Mouse (Mus musculus) hindbrain, embryonic 15.5 days (tissue): ENCODE measurements around the gene Cntrl. TPM values are rescaled to one million over a fixed set of nuclear protein-coding genes. Genes with fewer than 3 reads are reported as not detected.

Experiments
- ATAC-seq: fragments of 200-750 bp; cut with Nextera tagmentation; 2 replicates; pipeline ENCODE4 v1.8.0; 2017; ENCODE audit warnings: low read depth, moderate number of reproducible peaks, moderate TSS enrichment; ENCODE audit not compliant: low FRiP score
- H3K27ac ChIP-seq: fragments of 300-500 bp; sonication (generic); replicated peaks from 2 replicates; pipeline ENCODE4 v1.5.1; 2015; ENCODE audit warnings: mild to moderate bottlenecking, inconsistent platforms
- H3K27me3 ChIP-seq: fragments of 300-500 bp; sonication (generic); 2 replicates; pipeline ENCODE4 v1.6.1; 2015; ENCODE audit warnings: control low read depth, inconsistent platforms
- H3K36me3 ChIP-seq: fragments of 300-500 bp; sonication (generic); 2 replicates; pipeline ENCODE4 v1.6.1; 2015; ENCODE audit warnings: control low read depth, inconsistent platforms
- H3K4me1 ChIP-seq: fragments of 300-500 bp; sonication (generic); replicated peaks from 2 replicates; pipeline ENCODE4 v1.6.1; 2015; ENCODE audit warnings: control low read depth, inconsistent platforms
- H3K4me2 ChIP-seq: fragments of 300-500 bp; sonication (generic); 2 replicates; pipeline ENCODE4 v1.6.1; 2015; ENCODE audit warnings: moderate library complexity, mild to moderate bottlenecking, inconsistent platforms
- H3K4me3 ChIP-seq: fragments of 300-500 bp; sonication (generic); 2 replicates; pipeline ENCODE4 v1.5.1; 2015; ENCODE audit warnings: mild to moderate bottlenecking, inconsistent platforms
- H3K9ac ChIP-seq: fragments of 300-500 bp; sonication (generic); 2 replicates; pipeline ENCODE4 v1.6.1; 2015; ENCODE audit warnings: inconsistent platforms
- H3K9me3 ChIP-seq: fragments of 300-500 bp; sonication (generic); 2 replicates; pipeline ENCODE4 v1.6.1; 2016; ENCODE audit warnings: control low read depth, inconsistent platforms
- WGBS: fragments of 180-500 bp; shearing (Covaris S2); methylation state at CpG from one replicate; pipeline ENCODE4 v1.1.7; 2015; 5-methylcytosine and 5-hydroxymethylcytosine counted together
- polyA plus RNA-seq: library from polyadenylated mRNA; unstranded; fragments of >200 nt; fragmentation: Nextera tagmentation; extraction: Ambion mirVana; gene quantifications from 2 replicates; pipeline ENCODE4 v1.2.1, GENCODE M21; 2015

The Cntrl gene
- 9.3 and 12.1 TPM in 2 replicates for polyA plus RNA-seq

DNA sequence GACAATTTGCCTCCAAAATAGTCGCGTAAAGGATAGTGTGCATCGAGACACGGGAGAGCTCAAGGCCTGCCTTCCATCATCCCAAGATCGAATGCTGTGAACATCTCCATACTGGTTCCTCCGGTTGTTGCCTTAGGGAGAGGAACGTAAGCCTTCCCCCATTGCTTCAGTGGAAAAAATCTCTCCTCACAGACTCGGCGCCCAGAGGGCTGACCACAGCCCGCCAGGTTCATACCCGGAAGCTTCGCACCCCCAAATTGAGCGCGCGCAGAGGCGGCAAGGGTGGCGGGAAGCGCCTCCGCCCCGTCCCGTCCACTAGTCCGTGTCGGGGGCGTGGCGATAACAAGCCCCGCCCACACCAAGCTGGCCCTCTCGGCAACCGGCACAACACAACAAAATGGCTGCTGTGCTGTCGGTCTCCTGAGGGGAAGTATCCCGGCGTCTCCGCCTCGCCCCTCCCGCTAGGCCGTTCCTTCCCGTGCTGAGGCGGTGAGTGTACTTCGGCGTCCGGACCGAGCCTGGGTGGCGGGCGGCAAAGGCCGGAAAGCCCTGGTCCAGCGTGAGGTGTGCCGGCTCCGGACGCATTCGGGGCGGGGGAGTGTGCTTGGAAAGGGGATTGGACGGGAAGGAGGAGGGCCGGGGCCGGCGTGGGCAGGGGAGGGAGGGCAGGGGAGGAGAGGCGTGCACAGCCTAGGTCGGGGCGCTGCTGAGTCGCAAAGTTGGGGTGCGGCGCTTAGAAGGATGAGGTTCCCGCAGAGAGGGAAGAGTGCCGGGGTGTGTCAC, at the start of gene Cntrl:
Gene Cntrl, plus strand, starts transcription at position 352 of the 783 bp plus-strand sequence.
- H3K4me3 ChIP-seq, result peak within 1 kb of the TSS; percentile 75
- no peaks in the 10 kb centered on the region for H3K27me3 ChIP-seq
- ATAC-seq, result peak; percentile 97
- H3K27ac ChIP-seq, result peak within 1 kb of the TSS; percentile 87
- H3K9ac ChIP-seq, result peak within 1 kb of the TSS; percentile 73
- no peaks in the 10 kb centered on the region for H3K9me3 ChIP-seq
- peaks cover 2% of the 10 kb centered on the region; the same call in 1 of the 2 replicates for H3K4me1 ChIP-seq
- peak within 1 kb of the TSS; percentile 69 for H3K4me2 ChIP-seq
- under 1% methylated on average over 62 of the region's 62 CpGs for WGBS
- H3K36me3 ChIP-seq, result no peaks in the 10 kb centered on the region

DNA sequence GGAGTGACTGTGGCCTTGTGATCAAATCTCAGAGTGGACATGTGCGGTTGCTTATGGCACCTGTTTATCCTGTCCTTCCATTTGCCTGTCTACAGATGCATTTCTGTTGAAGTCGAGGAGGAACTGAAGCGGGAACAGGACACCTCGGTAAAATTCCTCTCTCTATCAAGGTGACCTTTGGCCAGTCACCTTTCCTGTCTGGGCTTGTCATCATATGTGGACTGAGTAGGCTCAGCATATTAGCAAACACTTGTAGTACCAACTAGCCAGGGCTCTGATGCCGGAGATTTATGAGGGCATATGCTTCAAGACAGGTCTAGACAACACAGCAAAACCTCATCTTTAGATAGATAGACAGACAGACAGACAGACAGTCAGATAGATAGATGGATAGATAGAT, 49.0 kb upstream of the Cntrl start:
- Histone ChIP-seq H3K4me2 (no peak overlapping the region), H3K27me3 (no peaks in the 10 kb centered on the region), H3K27ac (no peak overlapping the region), H3K36me3 (no peaks in the 10 kb centered on the region), H3K9ac (no peak overlapping the region), H3K4me1 (no peaks in the 10 kb centered on the region), H3K4me3 (no peak overlapping the region), H3K9me3 (no peaks in the 10 kb centered on the region)
- WGBS, result 95% methylated on average over 5 of the region's 5 CpGs
- no peak for ATAC-seq

DNA sequence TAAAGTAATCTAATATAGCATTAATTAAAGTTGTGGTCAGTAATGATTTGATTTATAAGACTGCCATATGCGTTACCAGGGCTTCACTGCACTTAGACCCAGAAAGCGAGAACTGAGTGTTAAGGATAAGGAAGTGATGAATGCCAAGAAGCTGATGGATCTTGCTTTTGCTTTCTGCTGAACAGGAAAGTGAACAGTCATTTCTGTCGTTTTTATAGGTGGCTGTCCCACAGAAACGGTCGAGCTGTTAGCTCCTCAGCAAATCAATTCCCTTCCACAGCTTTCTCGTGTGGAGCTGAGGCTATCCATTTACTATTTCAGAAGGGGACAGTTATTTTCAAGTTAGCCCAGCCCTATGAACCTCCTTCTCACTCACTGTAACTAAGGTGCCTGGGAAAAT, 48.4 kb upstream of the Cntrl start:
- Histone ChIP-seq H3K4me3 (no peak overlapping the region), H3K4me2 (no peak overlapping the region), H3K36me3 (no peaks in the 10 kb centered on the region), H3K9ac (no peak overlapping the region), H3K27ac (no peak overlapping the region), H3K9me3 (no peaks in the 10 kb centered on the region), H3K4me1 (no peaks in the 10 kb centered on the region), H3K27me3 (no peaks in the 10 kb centered on the region)
- 77% methylated on average over 6 of the region's 6 CpGs for WGBS
- no peak for ATAC-seq

DNA sequence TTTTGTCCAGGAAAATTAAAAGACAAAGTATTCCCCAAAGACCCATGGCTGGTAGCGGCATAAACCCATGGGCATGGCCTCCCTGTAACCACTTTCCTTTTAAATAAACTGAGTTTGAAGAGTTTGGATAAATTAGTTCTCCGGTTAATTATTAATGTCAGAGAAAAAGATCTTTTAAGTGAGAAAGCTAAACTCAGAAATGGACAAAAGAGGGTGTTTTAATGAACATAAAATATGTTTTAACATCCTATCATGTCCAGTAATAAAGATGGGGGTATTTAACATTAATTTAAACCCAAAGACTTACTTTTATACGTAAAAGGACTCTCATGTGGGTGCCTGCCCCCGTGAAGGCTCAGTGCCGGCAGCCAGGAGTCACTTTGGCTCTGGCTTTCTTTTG, 48.0 kb upstream of the Cntrl start, which contains the start of gene Hc:
Gene Hc, minus strand, starts transcription at position 101 of the 400 bp plus-strand sequence.
- Histone ChIP-seq H3K4me3 (no peak within 1 kb of the TSS), H3K27ac (no peak within 1 kb of the TSS), H3K4me2 (no peak within 1 kb of the TSS), H3K36me3 (no peaks in the 10 kb centered on the region), H3K4me1 (no peaks in the 10 kb centered on the region), H3K9ac (no peak within 1 kb of the TSS), H3K27me3 (no peaks in the 10 kb centered on the region), H3K9me3 (no peaks in the 10 kb centered on the region)
- WGBS, result 89% methylated on average over 5 of the region's 5 CpGs
- no peak for ATAC-seq

DNA sequence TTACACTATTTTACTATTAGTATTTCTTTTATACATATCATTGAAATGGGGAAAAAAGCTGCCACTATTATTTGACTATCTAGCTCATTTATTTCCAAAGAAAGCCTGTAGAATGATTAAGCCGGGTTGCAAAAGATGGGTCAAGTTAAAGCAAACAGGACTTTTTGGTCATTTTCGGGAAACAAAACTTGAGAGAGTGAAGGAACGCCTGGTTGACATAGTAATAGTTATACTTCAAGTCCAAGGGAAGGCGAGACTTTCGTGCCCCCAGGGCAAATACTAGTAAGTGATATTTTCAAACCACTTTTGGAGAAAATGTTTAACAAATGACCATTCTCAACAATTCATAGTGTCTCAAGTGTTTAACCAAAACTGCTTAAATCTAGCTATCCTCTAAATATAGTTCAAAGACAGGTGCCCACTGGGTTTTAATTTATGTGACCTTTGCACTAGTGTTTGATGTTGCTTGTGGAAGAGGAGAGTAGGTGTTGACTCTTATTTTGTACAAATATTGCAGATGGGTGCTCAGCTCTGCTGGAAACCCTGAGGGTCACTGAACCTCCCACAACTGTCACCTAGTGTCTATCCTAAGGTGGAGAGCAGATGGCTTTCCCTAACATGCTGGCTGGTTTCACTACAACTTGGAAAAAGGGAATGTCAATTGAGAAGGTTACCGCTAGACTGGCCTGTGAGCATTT, 45.8 kb upstream of the Cntrl start:
- Histone ChIP-seq H3K9ac (no peak overlapping the region), H3K4me1 (no peaks in the 10 kb centered on the region), H3K27me3 (no peaks in the 10 kb centered on the region), H3K9me3 (no peaks in the 10 kb centered on the region), H3K4me3 (no peak overlapping the region), H3K36me3 (no peaks in the 10 kb centered on the region), H3K27ac (no peak overlapping the region), H3K4me2 (no peak overlapping the region)
- no peak for ATAC-seq
- 90% methylated on average over 6 of the region's 6 CpGs for WGBS

DNA sequence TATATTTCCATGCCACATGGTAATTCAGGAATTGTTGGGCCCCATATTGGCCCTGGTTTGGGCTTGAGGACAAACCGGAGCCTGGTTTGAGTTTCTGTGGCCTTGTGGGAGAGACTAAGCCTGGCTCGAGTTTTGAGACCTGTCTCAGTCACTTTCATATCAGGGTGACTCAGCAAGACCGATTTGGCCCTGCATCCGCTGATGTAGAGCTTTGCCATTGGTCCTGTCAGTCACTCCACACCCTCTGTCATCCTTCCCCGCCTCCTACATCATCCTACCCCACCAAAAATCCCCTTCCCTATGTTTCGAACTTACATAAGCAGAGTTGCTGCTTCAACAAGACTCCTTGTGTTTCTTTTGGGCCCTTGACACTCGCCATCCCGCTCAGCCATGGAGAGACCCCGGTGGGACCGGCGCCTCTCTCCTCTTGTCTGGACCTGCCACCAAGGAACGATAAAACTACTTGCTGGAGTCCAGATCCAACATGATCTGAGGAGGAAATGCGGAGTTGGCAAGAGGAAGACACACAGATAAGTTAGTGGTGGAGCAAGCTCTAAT, 42.7 kb upstream of the Cntrl start:
- WGBS, result 93% methylated on average over 13 of the region's 13 CpGs
- Histone ChIP-seq H3K9ac (no peak overlapping the region), H3K27me3 (no peaks in the 10 kb centered on the region), H3K4me3 (no peak overlapping the region), H3K27ac (no peak overlapping the region), H3K9me3 (no peaks in the 10 kb centered on the region), H3K36me3 (no peaks in the 10 kb centered on the region), H3K4me1 (no peaks in the 10 kb centered on the region), H3K4me2 (no peak overlapping the region)
- ATAC-seq, result no peak

DNA sequence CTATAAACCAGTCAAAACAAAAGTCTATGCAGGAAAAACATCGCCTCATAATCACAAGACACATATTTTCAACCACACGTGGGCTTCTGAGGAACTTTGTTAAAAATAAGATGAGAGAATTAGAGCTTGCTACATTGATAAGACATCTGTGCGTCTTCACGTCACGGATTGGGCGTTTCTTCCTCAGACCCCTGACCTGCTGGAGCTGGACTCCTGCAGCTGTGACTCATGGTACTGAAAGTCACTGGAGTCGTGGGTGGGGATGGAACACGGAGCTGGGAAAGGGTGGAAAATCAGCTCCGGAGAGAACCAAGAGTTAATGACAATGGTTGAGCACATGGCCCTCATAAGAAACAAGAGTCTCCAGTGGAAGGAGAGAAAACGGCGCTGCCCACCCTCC, 42.2 kb upstream of the Cntrl start:
- no peak overlapping the region for H3K4me2 ChIP-seq

DNA sequence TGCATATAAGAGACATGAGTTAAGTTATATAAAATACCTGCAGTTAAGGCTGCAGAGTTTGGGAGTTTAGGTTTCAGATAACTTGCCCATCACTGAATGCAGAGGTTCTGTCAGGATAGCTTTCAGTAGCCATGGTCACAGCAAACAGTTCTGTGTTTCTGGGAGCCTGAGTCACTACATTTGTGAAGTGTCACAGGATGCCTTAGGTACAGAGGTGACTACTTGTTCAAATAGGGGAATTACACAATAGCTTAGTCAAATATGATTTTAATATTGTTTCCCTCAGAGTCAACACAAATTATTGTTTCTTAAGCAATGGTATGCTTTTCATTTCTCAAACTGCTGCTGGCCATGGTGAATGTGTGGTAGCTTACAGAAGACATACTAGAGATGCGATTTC, 40.2 kb upstream of the Cntrl start:
- ATAC-seq, result no peak
- no peaks in the 10 kb centered on the region for H3K36me3 ChIP-seq
- no peak overlapping the region for H3K4me3 ChIP-seq
- H3K4me2 ChIP-seq, result no peak overlapping the region
- H3K9me3 ChIP-seq, result no peaks in the 10 kb centered on the region
- H3K27ac ChIP-seq, result no peak overlapping the region
- 98% methylated on average over 1 of the region's 1 CpGs for WGBS
- no peak overlapping the region for H3K9ac ChIP-seq
- H3K4me1 ChIP-seq, result no peaks in the 10 kb centered on the region
- H3K27me3 ChIP-seq, result no peaks in the 10 kb centered on the region

More for the DNA sequence above, 42.2 kb upstream of the Cntrl start:
- no peaks in the 10 kb centered on the region for H3K36me3 ChIP-seq
- no peaks in the 10 kb centered on the region for H3K4me1 ChIP-seq
- no peaks in the 10 kb centered on the region for H3K9me3 ChIP-seq
- WGBS, result 93% methylated on average over 11 of the region's 11 CpGs
- H3K9ac ChIP-seq, result no peak overlapping the region
- no peaks in the 10 kb centered on the region for H3K27me3 ChIP-seq
- no peak overlapping the region for H3K4me3 ChIP-seq
- ATAC-seq, result no peak
- no peak overlapping the region for H3K27ac ChIP-seq

DNA sequence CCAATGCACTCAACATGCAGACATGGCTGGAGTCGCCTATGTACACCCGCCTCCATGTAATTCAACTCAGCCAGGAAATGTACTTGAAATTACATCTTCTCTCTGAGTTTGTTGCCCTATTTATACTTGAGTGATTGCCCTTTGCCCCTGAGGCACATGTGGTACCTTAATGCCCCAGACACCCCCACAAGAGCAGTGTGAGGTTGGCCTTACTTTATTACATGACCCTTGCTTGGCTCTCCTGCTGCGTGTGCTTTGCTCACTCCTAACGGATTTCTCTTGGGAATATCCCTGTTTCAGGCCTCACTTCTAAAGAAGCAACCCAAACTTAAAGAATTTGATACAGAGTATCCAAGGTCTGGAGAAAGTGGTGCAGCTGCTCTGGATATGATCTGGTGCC, 39.0 kb upstream of the Cntrl start:
- Histone ChIP-seq H3K27me3 (no peaks in the 10 kb centered on the region), H3K36me3 (no peaks in the 10 kb centered on the region), H3K4me2 (no peak overlapping the region), H3K4me1 (no peaks in the 10 kb centered on the region), H3K9me3 (no peaks in the 10 kb centered on the region), H3K27ac (no peak overlapping the region), H3K4me3 (no peak overlapping the region), H3K9ac (no peak overlapping the region)
- WGBS, result 88% methylated on average over 4 of the region's 4 CpGs
- no peak for ATAC-seq

DNA sequence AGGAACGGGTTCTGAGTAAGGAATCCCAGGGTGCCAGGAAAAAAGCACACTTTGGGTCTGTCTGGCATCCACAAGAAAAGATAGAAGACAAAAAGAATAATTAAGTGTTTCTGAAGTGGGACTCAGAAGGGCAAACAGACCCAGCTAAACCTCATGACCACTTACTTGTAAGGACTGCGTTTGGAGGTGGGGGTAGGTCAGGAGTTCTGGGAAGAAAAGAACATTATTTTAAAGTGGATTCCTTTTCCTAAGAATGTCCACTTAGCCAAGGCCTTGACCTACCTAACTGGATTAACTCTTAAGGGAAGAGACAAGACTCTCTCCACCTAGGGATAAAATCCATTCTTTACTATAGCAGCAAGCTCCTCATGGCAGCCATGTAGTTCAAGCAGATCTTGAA, 36.7 kb upstream of the Cntrl start:
- Histone ChIP-seq H3K4me1 (no peaks in the 10 kb centered on the region), H3K4me3 (no peak overlapping the region), H3K36me3 (no peaks in the 10 kb centered on the region), H3K9ac (no peak overlapping the region), H3K27me3 (no peaks in the 10 kb centered on the region), H3K9me3 (no peaks in the 10 kb centered on the region), H3K4me2 (no peak overlapping the region), H3K27ac (no peak overlapping the region)
- no peak for ATAC-seq
- 66% methylated on average over 2 of the region's 2 CpGs for WGBS

DNA sequence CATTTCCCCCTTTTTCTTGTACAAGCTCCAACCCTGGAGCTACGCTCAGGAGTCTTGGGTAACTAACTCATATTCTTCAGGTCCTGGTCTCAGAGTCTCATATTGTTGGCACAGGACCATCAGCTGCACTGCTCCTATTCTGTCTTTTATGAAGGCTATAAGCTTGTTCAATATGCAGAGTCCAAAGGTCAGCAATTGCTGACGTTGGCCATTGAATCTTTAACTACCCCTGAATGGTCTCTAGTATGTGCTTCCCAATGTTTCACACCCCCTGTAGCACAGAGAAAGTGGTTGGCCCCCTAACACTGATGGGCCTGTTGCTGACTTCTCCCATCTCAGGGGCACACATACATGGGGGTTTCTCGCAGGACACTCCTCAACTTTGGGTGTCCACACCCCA, 35.0 kb upstream of the Cntrl start:
- Histone ChIP-seq H3K4me1 (no peaks in the 10 kb centered on the region), H3K27me3 (no peaks in the 10 kb centered on the region), H3K36me3 (no peaks in the 10 kb centered on the region), H3K9me3 (no peaks in the 10 kb centered on the region), H3K4me2 (no peak overlapping the region), H3K27ac (no peak overlapping the region), H3K9ac (no peak overlapping the region), H3K4me3 (no peak overlapping the region)
- WGBS, result 92% methylated on average over 3 of the region's 3 CpGs
- ATAC-seq, result no peak

DNA sequence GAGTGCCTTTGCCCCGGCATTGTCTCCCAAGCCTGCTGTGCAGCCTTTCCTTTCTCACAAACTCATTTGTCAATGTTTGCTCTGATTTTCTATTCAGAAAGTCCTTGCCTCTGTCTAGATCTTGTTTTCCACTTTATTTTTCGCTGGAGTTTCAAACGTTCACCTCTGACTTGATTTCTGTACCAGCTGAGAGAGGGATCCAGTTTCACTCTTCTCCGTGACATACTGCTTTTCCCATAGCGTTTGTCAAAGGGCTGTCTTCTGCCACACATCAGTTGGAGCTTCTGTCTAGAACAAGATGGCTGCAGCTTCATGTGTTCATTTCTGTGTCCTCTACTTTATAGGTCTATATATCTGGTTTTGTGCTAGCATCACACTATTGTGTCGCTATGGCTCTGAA, 30.1 kb upstream of the Cntrl start:
- Histone ChIP-seq H3K9ac (no peak overlapping the region), H3K4me3 (no peak overlapping the region), H3K27ac (no peak overlapping the region), H3K4me2 (no peak overlapping the region), H3K4me1 (no peaks in the 10 kb centered on the region), H3K27me3 (no peaks in the 10 kb centered on the region), H3K9me3 (no peaks in the 10 kb centered on the region), H3K36me3 (no peaks in the 10 kb centered on the region)
- WGBS, result 61% methylated on average over 6 of the region's 6 CpGs
- no peak for ATAC-seq
